Mouse (Mus musculus): ENCODE results near the gene Tchp.

The Tchp gene

GRCm38 (mm10) chr5:114738707-114739241 is 31.2 kb downstream of the Tchp start:
- no peak for DNase-seq (ENCODE audit: low read depth, low spot score)

DNA sequence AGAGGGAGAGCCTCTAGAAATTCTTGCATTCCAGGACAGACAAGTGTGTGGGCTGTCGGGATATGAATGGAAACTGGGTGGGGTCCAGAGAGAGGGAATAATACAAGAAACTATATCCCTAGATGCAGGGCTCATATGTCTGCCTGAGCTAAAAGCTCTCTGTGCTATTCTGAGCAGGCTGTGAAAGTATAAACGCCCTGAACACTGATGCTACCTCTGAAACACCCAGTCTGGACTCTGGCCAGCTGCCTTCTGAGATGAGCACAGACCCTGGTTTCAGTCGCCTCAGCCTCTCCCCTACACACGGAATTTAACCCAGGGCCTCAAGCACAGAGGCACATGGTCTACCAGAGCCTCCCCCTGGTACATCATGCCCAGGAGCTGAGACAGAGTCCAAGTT is 33.0 kb downstream of the Tchp start:
- no peak for DNase-seq (ENCODE audit: low read depth, low spot score)

DNA sequence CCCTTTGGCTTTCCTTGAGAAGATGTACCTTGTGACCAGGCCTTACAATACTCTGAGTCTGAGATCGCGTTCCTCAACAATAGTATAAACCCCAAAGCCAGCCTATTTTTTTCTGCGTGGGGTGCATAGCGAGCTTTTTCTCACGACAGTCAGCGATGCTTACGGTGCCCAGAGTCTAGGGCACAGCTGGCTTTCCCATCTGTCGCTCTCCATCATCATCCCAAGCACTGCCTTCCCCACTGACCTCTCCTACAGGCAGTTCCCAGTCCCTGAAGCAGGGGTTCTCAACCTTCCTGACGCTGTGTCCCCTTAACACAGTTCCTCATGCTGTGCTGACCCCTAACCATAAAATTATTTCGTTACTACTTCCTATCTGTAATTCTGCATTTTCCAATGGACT is 35.0 kb downstream of the Tchp start:
- no peak for DNase-seq (ENCODE audit: low read depth, low spot score)

DNA sequence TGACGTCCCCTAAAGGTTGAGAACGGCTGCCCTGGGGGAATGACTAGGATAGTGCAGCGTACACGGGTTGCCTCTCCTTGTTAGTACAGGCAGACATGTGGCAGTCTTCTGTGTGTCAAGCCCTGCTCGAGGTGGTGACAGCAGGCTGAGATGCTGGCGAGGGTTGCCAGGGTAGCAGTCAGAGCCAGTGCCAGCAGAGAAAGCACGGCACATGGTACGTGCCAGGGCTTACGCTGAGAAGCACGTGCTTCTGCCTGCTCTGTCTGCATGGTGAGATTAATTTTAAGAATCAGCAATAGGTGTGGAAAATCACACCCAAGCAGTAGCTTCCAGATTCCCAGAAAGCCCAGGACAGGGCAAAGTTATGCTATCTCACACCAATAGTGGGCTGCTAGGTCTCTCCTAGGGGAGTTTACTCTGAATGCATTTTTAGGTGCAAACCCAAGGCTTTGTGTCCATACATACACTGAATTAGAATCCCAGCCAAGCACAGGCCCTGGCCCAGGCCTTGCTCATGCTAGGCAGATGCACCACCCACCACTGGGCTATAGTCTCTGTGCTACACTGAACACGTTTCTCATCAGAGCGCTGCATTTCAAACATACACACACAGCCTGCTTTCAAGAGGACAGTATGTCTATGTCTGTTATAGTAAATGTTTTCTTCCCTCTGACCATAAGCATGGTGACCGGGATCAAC is 35.6 kb downstream of the Tchp start:
- no peak for DNase-seq (ENCODE audit: low read depth, low spot score)

- no peak for DNase-seq (ENCODE audit: low read depth, low spot score)
Measured at GRCm38 (mm10) chr5:114743697-114744090, 36.1 kb downstream of the Tchp start.

DNA sequence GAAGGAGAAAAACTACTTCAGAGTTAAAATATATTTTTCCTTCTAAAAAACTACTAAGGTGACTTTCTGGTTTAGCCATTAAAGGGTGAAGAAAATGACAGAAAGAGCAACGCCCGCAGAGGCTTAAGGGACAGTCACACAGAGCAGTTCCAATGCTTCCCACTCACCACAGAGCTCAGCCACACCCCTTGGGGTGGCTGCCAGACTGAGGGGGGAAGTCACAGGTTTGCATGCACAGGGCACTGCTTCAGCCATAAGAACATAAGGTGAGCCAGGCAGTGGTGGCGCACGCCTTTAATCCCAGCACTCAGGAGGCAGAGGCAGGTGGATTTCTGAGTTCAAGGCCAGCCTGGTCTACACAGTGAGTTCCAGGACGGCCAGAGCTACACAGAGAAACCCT is 38.0 kb downstream of the Tchp start:
- DNase-seq (ENCODE audit: low read depth, low spot score): no peak

GRCm38 (mm10) chr5:114746886-114747285 is 39.3 kb downstream of the Tchp start:
- DNase-seq (ENCODE audit: low read depth, low spot score): no peak

GRCm38 (mm10) chr5:114747521-114747920 is 40.0 kb downstream of the Tchp start:
- no peak for DNase-seq (ENCODE audit: low read depth, low spot score)

- no peak for DNase-seq (ENCODE audit: low read depth, low spot score)
Measured at GRCm38 (mm10) chr5:114750325-114750724, 42.8 kb downstream of the Tchp start.

- no peak for DNase-seq (ENCODE audit: low read depth, low spot score)
Measured at GRCm38 (mm10) chr5:114752397-114752796, 44.8 kb downstream of the Tchp start.

- DNase-seq (ENCODE audit: low read depth, low spot score): no peak
Measured at GRCm38 (mm10) chr5:114753384-114753783, 45.8 kb downstream of the Tchp start.

GRCm38 (mm10) chr5:114759536-114760090 is 52.1 kb downstream of the Tchp start:
- no peak for DNase-seq (ENCODE audit: low read depth, low spot score)

DNA sequence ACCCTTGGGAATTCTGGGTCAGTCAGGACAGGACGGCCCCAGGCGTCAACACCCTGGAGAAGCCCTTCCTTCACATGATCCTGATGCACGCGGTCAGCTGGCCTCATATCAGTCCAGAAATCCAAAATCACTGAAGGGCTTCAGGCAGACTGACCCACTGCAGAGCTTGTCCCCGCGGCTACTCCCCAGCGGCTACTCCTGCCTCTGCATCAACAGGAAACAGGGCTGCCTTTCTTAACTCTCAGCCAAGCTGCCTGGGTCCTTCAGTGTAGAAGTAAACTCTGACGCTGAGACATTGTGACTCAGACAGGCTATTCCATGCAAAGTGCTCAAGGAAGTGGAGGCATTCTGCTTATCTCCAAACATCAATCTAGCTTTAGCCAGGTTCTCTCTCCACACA is 54.4 kb downstream of the Tchp start:
- DNase-seq (ENCODE audit: low read depth, low spot score): no peak

- peak; percentile 52 for DNase-seq (ENCODE audit: low read depth, low spot score)
Measured at GRCm38 (mm10) chr5:114764812-114765735, 57.5 kb downstream of the Tchp start.

GRCm38 (mm10) chr5:114766686-114767085 is 59.1 kb downstream of the Tchp start:
- no peak for DNase-seq (ENCODE audit: low read depth, low spot score)

DNA sequence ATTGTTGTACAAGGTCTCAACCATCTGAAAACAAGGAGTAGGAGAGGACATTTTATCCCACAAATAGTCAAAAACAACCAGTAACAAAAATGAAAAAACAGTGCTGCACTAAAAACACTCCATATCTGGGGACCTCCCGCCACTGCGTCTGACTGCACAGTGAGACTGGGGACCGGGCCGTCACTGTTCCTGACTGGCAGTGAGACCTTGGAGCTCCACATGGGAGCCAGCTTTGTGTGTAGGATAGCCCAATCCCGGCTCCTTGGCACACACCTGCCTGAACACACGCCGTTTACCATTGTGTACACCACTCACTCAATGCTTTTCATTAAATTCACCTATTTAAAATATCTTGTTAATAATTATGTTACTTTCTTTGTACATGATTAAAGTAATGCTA is 59.6 kb downstream of the Tchp start:
- no peak for DNase-seq (ENCODE audit: low read depth, low spot score)

DNA sequence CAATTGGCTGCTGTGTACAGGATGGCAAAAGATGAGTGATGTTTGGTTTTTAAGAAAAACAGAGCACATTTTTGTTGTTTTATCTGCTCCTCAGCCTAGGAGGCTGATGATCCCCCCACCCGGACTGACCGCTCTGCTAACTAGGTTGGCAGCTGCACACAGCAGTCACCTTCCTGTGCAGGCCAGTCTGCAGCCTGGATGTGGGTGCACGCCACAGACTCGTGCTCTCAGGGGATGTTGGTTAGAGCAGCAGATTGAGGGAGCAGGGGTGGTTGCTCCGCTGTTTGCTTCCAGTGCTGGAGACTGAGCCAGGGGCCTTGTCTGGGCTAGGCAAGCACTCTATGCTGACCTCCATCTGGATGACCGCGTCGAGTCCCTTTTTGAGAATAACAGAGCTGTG is 62.2 kb downstream of the Tchp start:
- peak; percentile 27 for DNase-seq (ENCODE audit: low read depth, low spot score)

- peak; percentile 35 for DNase-seq (ENCODE audit: low read depth, low spot score)
Measured at GRCm38 (mm10) chr5:114771796-114772195, 64.2 kb downstream of the Tchp start.

Data from CD4-positive, CD25-positive, alpha-beta regulatory T cell, adult 2 months (primary cell).